Mouse (Mus musculus) brain, embryonic 14.5 days (tissue): ENCODE measurements at regions not wholly inside any gene's neighbourhood (a gene's known extent, or its start where the extent isn't known, plus 50 kb on each side); places are given as distances from the start of the nearest gene placed in this dataset.

Experiments
- CTCF ChIP-seq: fragments of 200-500 bp; IDR thresholded peaks from 2 replicates; pipeline ENCODE4 v1.5.1; 2012; ENCODE audit warnings: inconsistent platforms, mild to moderate bottlenecking, moderate library complexity, borderline replicate concordance; ENCODE audit not compliant: insufficient read depth, insufficient read length; ENCODE audit errors: extremely low read depth
- POLR2A ChIP-seq: fragments of 200-500 bp; IDR thresholded peaks from 2 replicates; pipeline ENCODE4 v1.6.1; 2012; ENCODE audit warnings: mild to moderate bottlenecking, inconsistent platforms, borderline replicate concordance; ENCODE audit not compliant: poor library complexity, insufficient read depth, insufficient read length, severe bottlenecking; ENCODE audit errors: extremely low read depth

DNA sequence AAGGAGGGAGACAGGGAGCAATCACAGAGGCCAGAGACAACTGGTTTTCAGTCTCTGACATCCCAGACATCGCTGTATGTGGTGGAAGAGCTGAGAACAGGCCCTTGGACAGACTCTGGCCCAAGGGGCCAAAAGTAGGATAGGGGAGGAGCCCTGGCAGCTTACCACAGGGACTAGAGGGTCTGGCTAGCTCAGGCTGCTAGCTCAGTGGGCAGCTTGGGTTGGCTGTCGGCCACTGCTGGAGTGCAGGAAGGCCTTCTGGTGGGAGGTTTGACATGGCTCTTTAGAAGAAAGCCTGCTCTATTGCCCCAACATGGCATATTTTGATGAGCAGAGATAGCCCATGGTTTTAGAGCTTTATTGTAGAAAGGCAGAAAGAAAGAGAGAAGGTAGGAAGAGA is 575.7 kb downstream of the Nebl start:
- TF ChIP-seq POLR2A (no peak), CTCF (no peak)
